Mouse (Mus musculus) Muller cell, postnatal 12 days (primary cell): ENCODE measurements at regions not wholly inside any gene's neighbourhood (a gene's known extent, or its start where the extent isn't known, plus 50 kb on each side); places are given as distances from the start of the nearest gene placed in this dataset.

Source experiments
- DNase-seq: peaks from one replicate; pipeline ENCODE4 v3.0.0-alpha.2; 2015; ENCODE audit errors: inconsistent ontology term

DNA sequence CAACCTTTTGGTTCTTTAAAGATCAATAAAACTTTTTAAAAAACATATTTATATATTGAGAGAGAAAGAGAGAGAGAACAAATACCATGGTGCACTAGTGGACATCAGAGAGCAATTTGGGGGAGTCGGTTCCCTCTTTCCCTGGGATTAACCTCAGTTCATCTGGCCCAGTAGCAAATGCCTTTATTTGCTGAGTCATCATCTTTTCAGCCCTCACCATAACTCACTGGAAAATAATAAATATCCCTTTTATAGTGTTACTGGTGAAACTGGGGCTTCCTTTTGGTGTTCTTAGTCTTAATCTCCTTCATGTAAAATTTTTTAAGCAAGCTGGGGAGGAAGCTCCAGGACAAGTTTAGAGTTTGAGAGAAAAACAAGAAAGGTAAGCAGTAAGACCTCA, 105.3 kb upstream of the Arg1 start:
- DNase-seq: no peak

DNA sequence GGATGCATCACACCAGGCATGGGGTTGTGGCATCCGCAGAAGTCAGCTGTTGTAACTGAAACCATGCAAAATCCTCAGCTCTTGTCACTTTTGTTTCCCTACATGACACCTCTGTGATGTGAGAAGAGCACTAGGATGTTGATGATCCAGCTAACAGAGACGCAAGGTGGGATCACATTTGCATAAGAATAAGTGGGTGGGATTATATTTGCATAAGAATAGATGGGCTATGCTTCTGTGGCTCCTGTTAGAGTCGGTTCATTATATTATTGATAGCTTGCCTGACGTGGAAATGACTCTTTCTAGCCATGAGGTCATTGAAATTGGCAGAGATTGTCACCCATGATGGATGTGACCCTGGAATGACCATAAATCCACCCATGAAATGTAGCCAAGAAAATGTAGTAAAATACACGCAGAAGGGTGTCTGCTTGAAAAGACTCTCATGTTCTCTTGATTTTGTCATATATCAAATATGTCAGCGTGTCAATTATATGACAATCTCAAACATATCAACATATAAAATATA, 102.2 kb upstream of the Arg1 start:
- no peak for DNase-seq

DNA sequence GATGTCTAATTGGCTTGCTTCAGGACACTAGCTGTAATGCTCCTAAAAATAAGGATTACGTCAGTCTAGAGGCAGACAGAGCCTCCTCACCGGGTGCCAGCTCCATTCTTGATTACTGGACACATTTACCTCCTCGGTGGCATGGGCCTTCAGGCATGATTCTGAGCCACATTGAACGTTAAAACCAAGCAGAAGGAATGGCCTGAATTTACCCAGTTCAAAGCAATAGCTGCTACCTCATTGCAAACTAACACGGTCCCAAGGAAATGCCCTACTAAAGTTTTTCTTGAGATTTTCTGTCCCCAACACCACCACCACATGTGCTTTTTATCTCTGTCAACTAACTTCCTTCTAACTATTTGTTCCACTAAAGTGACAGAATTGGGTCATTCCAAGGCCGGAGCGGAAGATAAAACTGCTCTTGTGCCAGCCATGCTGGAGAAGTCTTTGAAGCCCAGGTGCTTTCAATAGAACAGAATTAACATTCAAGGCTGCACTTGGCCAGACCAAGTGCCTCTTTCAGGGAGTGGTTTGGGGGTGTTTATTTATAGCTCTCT, 96.4 kb upstream of the Arg1 start:
- peak; percentile 64 for DNase-seq

DNA sequence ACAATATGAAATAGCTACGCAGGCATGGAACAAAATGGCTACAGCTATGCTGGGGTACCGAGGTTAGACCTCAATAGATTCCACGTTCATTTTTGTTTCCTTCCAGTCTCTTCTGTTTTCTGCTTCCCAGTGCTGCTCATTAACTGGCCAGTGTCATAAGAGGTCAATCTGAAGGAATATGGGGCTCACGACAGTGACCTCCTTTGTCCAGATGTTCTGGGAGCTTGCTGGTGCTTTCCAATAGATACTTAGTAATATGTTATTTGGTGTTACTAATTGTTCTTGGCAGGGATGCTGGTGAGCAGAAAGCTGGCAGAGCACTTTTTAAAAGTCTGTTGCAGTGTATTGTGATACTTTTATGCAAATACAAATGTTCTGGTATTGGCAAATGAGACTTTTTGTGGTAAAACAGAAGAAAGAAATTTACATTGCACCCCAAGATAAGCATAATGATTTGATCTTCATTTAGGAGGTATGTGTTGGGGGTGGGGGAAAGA, 95.8 kb upstream of the Arg1 start:
- peak; percentile 16 for DNase-seq

DNA sequence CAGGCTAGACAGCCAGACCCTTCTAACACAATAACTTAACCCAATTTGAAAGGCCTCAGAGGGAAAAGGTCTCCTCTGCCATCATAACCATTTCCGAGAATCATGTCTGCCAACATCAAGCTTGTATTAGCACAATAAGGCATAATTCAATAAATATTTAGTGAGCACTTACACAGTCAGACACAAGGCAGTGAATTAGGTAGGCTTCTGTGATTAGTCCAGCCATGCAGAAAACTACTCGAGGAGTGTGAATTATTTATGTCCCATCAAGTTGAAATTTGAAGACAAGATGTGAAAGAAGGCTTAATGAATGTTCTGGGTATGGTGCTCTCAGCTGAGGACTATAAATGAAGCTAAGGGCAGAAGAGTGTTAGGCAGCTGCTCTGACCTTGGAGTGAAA, 91.7 kb upstream of the Arg1 start:
- DNase-seq: no peak

DNA sequence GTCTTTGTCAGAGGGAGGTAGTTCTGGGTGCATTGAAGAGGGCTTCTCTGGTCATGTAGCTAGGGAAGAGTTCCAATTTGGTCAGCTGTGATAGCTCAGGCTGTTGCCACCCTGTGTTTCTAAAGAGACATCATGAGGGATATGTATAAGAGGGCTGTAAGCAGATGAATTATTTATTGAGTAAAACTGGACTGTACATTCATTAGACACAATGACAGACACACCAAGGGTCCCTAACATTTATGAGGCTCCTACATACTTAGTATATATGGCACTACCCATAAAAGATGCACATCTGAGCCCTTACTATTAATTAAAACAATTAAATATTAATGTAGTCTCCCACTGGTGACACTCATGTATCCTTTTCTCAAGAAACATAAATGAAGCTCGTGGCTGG, 90.6 kb upstream of the Arg1 start:
- no peak for DNase-seq

DNA sequence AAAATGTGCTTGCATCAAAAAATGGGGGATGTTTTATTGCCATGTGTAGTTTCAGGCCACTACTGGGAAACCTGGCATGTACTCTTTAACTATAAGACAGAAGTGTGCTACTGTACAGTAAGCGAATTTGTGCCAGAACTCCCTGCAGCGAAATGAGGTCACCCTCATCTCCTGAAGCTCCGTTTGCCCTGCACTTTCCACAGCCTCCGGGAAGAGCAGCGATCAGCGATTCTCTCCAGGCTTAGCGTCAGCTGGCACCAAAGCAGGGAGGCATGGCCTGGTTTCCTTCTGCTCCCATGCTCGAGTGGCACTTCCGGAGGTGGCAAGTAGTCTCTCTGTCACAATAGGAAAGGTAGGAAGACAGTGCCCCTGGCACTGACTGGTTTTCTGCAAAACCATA, 88.8 kb upstream of the Arg1 start:
- peak; percentile 66 for DNase-seq

DNA sequence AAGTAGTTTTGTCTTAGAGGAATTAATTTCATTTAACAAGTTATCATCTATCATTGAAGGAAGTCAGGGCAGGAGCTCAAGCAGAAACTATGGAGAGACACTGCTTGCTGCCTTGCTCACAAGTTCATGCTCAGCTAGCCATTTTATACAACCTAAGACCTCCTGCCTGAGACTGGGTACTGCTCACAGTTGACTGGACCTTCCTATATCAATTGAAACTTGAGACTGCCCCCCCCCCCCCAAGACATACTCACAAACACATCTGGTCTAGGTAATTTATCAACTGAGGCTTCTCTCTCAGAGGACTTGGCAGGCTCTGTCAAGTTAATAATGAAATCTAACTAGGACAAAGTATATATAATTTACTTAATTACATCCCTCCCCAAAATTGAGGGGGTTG, 84.8 kb upstream of the Arg1 start:
- no peak for DNase-seq

DNA sequence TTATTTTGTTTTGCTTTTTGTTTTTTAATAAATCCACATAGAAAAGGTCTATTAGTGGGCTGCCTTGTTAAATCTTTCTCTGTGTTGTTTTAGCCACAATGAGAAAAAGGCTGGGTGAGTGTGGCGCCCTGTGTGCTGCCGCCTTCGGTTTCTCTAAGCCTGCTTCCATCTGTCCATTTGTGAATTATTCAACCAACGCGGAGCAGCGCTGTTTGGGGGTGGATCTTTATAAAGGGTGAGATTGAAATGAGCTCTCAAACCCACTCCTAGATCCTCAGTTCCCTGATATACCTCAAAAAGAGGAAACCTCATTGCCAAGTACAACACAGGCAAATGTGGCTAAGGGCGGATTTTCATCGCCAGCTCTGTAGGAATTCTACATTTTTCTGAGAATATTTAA, 74.0 kb upstream of the Arg1 start:
- DNase-seq: no peak

DNA sequence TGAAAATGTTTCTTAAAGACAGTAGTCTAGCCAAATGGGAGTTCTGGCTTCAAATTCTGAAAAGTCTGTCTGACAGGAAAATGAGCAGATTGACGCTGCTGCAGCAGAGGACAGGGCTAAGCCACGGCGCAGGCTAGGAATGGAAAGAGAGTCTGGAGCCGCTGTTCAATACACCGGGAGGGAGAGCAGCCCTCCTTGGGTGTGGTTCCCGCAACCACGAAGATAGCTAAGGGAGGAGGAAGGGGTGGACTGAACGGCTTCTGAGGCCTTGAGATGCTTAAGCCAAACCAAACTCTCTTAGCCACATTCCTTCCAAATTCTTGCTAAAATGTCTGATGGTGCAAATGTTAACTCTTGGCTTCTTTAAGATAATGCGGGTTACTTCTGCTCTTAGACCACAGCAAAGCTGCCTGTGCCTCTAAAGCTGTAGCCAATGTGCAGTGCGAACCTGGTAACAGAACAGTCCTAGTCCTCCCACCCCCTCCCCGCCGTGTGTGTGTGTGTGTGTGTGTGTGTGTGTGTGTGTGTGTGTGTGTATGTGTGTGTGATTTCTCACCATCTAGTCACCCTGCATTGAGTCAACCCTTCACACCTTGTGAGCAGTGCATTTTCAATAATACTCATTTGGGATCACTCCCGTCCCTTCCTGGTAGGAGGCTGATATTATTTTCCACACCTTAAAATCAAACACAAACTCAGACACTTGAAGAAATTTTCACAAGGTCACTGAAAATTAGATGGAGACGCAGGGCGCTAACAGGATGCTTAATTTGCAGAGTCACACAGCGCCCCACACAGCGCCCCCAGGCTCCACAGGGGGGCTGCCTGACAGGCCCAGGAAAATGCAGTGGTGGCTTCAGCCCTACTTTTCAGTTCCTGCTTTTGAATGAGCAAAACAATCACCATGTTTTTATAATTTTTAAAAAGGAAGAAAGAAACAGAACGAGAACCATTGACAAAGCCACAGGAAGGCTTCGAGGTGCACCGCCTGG, 73.2 kb upstream of the Arg1 start:
- no peak for DNase-seq

DNA sequence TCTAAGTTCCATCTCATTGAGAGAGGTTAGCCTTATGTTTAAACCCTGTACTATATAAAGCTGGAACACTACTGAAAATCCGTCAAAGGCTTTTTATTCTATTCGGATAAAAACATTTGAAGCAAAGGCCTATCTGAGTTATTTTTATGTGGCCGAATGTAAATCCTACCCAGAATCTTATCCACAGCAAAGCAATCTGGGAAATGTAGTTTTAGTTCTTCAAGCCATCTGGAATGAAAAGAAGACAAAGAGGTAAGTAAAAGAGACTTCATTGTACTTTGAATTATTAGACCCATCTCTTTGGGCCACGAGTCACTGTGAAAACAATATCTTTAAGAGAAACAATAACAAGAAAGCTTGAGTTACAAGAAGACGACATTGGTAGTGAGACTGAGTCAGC, 72.5 kb upstream of the Arg1 start:
- no peak for DNase-seq

DNA sequence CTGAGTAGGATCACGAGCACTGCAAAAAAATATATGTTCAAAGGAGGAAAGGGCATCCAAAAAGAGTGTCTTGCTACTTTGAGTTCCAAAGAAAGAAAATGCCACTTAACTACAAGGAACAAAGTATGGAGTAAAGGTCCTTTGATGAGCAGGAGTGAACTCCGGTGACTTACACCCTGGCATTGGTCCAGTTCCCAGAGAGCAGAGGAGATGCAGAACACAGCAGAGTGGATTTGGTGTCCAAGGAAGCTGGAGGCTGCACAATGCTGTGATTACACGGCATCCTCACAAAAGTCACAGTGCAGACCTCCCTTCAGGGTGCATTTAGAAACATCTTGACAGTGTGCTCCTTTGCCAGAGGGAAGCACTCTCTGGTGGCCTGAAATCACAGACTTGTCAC, 70.4 kb upstream of the Arg1 start:
- DNase-seq: no peak

DNA sequence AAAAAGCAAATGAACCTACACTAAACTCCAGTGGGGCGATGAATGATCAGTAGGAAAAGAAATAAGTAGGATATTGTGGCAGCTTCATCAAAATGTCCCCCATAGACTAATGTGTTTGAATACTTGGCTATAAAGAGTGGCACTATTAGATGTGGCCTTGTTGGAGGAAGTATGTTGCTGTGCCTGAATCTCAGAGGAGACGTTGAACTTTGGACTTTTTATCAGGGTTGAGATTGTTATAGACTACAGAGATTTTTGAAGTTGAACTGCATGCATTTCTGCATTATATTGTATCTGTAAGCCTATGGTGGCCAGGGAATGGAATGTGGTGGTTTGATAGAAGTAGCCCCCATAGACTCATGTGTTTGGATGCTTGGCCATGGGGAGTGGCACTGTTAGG, 68.5 kb upstream of the Arg1 start:
- DNase-seq: no peak

DNA sequence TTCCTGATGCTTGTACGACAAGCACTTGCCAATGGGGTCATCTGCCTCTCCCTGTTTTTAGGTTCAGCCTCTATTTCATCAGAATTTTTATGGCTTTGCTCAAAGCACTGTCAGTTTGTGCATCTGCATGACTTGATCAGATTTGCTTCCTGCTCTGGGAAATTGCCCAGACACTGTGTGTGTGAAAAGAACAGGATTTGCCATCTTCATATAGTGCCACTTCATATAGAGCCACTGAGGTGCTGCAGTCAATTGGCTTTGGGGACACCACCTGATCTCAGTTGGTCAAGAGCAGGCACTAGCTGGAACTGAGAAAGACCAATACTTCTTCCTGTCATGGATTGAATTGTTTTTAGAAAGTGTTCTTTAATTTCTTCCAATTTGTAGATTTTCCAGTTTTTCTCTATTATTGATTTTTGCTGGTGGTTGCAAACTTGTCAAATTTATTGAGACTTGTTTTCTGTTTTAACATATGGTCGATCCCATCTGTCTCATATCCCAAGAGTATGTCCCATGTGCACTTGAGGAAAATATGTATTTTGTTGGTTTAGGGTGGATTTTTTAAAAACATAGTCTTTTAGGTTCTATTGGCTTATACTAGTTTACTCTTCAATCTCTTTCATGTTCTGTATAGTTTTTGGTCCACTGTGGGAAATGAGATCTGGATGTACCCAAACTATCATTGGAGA, 62.8 kb upstream of the Arg1 start:
- no peak for DNase-seq

DNA sequence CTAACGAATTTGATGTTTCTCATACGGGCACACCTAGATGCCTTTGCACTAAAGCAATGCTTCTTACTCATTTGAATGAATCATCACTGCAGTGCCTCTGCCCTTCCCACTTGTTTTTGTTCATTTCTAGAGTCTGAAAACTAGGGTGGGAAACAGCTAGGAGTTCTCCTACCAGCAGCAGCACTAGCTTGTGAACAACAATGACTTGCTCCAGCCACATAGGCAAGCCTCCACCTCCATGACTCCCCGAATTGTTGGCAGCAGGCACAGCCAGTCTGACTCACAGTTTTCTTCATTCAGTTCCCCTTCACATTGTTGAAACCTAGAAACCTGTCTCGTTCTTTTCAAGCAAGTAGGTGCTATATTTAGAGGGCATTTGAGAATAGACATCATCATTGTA, 57.5 kb upstream of the Arg1 start:
- peak; percentile 59 for DNase-seq

DNA sequence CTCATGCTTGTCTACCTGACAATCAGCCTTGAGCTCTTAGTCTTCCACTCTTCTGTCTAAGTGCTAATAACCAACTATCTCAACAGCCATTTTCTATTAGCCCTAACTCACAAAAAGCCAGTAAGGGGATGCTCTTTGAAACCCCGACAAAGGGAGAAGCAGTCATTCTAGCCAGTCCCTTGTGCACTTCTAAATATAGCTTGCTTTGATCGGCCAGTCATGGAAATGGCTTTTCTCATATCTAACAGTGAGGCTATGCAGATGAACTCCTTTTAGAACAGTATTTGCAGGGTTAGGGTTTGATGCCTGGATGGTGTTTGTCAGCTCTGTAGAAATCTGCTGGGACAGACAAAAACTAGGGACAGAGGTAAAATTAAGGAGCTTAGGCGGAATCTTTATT, 54.5 kb upstream of the Arg1 start:
- DNase-seq: no peak
